Mouse (Mus musculus) mature B cell (primary cell): ENCODE measurements around the gene B3glct.

ENCODE experiments used
- in situ Hi-C: fragments of 300-500 bp; cut with MboI; formaldehyde crosslinking; loops from 2 replicates; pipeline ENCODE4 v1.14.3; 2019

B3glct gene

DNA sequence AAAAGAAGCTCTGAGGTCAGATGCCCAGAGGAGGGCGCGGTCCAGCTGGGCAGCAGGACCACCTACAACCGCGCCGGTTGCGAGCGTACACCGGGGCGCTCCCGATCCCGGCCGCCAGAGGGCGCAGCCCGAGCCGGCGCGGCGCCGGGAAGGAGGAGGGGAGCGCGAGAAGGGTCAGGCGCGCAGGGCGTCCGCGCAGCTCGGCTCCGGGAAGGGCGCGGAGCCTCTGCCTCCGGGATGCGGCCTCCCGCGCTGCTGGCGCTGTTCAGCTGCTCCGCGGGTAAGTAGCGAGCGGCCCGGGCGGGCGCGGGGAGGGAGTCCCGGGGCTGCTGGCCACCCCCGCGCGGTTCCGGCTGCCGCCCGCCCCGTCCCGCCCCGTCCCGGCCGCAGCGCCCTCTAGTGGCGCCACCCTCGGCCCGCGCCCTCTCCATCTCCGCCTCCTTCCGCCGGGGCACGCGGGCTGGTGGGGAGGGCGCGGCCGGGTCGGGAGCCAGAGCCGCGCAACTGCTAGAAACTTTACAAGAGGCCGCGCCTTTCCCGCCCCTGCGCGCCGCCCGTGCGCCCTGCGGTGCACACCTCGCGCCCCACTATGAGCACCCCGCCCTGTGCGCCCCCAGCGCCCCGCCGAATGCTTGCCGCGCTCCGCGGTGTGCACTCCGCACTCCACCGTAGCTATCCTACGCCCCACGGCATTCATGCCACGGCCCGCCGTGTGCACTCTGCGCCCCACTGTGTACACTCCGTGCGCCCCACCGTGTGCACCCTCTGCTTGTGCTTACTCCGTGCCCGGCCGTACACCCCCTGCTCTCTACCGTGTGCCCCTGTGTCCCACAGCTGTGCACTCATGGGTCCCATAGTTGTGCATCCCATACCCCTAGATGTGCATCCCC, at the start of gene B3glct:
Gene B3glct (plus strand): TSS at position 131 of the 890 bp plus-strand sequence.
- in situ Hi-C loops: loop anchor here (5.0 kb wide), 1 partner anchor 36 kb away; no protein-coding TSS in a partner anchor

DNA sequence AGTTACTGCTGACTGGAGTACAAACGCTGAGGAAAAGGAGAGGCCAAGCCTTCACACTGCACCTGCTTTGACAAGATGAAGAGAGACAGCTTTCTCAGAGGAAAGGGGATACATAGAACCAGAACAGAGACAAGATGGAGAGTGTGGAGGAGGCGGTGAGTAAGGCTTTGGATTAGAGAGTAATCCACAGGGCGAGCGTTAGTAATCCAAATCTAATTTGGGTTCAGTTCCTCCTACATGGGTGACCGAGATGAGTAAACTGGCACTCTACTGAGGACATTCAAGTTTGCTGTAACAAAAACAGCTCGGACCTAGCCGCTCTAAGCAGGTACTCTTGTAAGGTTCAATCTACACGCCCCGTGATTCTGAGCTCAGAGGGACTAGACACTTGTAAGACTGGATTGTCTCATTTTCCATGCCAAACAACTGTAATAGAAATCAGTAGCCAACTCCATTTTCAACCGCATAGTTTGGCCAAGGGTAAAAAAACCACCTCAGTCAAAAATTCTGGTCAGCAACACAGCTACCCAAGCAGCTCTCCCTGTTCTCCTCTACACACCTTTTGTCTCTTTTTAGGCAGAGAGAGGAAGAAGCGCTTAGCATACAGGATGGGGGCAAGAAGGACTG, 43.5 kb upstream of the B3glct start:
- in situ Hi-C loops: no loop called here

DNA sequence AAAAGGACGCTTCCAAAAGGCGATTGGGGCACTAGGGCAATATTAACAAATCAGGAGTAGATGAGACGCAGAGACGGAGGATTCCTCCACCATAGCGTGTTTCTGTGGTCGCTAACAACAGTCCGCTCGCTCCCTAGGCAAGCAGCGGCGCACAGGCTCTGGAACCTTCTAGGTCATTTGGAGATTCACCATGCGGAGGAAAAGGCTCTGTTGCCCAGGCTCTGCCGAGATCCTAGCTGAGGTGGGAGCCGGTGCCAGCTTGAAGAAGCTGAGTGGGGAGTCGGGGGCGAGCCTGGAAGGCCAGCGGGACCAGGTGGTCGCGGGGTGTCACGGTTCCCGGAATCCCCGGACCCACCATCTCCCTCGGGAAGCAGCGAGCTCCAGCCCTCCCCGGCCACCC, 42.5 kb upstream of the B3glct start:
- in situ Hi-C loops: no loop called here

DNA sequence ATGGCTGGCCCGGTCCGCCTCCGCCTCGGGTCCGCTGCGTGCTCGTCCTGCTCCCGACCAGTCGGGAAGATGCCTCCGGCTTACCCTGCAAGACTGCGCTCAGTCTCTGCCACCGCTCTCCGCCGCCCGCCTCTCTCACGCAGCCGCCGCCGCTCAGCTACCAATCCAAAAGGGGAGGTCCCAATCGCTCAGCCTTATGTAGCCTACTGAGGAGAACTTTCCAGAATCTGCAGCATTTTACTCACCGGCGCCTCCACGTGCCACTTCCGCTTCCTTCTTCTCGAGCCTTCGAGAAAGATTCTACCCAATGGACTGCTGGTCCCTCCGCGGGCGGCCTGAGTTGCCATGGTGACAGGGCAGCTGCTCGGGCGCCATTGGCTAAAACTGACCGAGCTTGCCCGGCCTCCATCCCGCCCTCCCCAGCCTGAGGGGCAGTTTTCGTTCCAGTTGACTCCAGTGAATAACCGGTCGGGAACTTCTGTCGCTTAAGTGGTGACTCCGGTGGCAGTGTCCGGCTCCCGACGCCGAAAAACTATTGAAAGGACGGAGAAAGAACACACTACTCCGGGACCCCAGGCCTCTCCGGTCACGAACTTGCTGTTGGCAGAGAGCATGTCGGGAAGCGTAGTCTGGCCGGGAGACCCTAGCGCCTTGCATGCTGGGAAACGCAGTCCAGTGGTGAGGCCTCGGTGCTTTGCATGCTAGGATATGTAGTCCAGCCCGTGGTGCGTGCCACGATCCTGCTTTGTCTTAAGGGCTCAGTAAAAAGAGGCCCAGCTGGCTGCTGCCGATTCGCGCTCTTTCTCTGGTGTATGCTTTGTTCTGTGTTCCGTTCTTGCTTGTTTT, 41.7 kb upstream of the B3glct start, which contains the start of gene Hsph1:
Gene Hsph1 (minus strand): TSS at position 302 of the 846 bp plus-strand sequence.
- in situ Hi-C loops: no loop called here

DNA sequence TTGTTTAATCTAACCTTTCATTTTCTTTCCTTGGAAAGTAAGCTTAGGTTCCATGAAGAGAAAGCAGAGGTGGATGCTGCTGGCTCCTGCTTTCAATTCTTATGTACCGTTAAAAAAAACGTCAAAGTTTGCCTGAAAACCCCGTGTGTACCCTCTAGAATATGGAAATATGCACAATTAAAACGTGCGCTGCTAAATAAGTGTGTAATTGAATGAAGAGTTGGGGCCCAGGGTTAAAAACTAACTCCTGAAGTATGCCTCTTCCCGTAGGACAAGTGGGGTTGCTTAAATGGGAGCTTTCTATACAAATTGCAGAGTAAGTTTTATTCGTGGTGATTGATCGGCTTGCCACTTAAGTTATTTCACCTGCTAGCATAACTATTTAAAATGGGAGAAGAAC, 40.7 kb upstream of the B3glct start:
- in situ Hi-C loops: no loop called here

DNA sequence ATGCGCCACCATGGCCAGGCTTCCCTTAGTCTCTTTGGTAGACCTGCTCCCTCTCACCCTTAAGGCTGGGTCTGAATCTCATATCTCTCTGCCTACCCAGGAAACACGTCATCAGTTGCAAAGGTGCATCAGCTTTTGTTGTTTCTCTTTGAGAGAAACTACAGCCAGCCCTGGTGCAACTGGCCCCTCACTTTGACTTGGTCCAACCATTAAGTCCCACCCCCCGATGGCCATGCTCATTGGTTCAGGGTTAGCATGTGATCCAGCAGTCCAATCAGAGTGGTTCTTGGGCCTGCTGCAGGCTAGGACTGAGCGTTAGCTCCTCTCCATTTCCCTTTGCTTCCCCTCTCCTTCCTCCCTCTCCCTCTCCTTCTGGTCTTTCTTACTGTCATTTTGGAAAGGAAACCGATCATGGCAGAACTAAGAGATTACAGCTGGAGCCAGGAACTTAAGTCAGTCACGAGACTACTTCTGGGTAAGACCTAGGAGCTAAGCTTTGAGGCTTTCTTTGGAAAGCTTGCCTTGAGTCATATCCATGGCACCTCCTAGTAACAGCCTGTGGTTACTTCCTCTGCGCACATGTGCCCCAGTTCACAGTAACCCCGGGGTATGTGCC, 36.6 kb upstream of the B3glct start:
- in situ Hi-C loops: loop anchor here (5.0 kb wide), 1 partner anchor 36 kb away; the partner anchor contains the start of gene B3glct

DNA sequence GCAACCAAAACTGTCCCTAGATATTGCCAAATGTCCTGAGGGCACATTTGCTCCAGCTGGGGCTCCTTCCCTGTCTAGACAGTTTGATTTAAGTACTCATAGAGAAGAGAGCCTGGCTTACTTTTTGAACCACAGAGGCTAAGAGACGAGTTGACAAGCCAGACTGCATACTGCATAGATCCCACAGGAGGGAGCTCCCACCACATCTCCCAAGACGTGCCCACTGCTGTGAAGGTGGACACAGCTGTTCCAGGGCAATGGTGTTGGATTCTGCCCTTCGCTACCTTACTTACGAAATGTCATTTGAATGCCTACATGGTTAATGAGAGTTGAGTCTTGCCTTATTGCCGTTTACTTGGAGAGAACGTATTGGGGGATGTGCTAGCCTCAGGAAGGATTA, 35.7 kb upstream of the B3glct start:
- in situ Hi-C loops: loop anchor here (5.0 kb wide), 1 partner anchor 35 kb away; the partner anchor contains the start of gene B3glct

DNA sequence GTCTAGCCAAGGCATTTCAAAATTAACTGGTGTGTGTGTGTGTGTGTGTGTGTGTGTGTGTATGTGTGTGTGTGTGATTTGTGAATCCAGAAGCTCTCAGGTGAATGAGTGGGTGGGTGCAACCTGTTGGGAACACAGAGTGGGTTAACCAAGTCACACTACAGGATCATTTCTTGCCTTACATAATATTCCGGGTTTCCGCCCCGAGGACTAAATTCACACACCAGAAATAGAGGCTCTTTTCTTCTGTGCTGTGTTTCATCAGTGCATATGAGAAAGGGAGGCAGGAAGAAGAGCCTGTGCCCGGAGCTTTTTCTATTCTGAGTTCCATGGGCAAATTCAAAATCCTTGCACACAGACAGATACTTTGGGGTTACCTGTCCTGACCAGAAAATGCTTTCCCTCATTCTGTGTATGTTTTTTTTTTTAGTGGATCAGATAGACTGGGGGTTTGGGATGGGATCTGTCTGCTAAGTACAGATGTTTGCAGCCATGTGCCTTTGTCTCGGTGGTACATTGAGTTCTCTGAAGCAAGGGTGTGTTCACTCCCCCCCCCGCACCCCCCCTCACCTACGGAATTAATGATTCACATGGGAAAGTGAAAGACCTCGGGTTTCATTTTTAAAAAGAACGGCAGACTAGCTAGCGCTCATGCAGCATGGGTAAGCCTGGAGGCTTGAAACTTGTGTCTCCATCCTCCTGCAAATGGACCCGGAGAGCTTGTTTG, 35.1 kb upstream of the B3glct start:
- in situ Hi-C loops: loop anchor here (5.0 kb wide), 1 partner anchor 34 kb away; the partner anchor contains the start of gene B3glct

DNA sequence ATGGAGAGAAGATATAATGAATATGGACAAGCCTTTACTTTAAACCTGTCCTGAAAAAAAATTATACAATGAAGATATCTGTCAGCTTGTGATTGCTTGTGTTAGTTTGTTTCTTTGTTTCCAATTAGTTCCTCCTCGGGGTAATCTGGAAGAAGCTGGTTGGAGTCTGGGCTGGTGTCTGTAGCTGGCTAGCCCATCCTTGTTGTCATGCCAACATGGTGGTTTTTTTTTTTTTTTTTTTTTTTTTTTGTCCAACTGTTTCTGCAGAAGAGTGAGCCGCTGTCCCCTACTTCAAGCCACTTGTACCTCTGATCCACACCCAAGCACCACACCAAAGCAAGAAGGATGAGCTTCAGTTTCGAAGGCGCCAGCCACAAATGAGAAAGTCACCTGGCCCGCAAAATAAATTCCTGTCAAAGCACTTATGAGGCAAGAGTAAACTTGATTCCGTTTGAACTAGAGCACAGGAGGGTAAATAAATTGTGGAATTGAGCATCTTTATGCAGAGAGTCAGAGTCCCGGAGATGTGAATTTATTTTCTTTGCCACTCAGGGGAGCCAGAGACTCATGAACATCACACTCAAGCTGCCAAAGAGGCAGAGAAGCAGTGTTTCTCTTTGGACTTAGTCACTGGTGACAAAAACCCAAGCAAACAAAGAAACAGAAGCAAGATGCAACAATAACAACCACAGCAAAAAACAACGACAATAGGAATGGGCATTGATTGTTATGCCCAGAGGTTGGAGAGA, 30.5 kb upstream of the B3glct start:
- in situ Hi-C loops: no loop called here

DNA sequence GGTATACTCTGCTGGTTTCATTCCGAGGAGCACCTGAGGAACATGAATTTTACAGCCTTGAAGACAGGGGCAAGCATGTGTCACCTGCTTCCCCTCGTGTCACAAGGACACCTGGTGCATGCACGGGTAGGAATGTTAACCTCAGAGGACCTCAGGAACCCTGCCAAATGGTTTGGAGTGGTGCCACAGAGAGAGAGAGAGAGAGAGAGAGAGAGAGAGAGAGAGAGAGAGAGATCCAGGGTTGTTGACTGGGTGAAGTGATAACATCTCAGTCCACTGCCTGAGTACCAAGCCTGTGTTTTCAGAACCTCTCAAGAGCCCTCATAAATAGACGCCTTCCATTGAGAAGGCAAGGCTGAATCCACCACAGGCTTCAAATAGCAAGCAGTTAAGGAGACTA, 29.8 kb upstream of the B3glct start:
- in situ Hi-C loops: no loop called here

DNA sequence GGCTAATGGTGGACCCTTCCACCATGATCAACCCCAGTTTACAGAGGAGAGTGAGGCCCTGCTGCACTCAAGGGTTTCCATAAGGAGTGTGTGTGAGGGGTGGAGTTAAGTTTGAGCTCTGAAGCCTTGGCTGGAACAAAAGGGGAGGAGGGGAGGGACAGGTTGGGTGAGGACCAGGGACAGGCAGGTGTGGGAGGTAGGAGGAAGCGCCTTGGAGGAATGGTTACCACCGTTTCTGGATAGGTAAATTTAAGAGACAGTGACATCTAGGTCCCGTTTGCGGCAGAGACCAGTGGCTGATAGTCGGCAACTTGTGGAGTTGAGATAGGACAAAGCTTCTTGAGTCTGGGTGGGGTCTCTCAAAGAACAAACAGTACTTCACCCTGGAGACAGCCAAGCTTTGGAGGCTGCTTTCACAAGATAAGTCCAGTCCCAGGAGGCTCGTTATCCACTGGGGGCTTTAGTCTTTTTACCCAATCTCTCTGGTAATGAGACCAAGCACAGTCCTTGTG, 29.1 kb upstream of the B3glct start:
- in situ Hi-C loops: no loop called here

DNA sequence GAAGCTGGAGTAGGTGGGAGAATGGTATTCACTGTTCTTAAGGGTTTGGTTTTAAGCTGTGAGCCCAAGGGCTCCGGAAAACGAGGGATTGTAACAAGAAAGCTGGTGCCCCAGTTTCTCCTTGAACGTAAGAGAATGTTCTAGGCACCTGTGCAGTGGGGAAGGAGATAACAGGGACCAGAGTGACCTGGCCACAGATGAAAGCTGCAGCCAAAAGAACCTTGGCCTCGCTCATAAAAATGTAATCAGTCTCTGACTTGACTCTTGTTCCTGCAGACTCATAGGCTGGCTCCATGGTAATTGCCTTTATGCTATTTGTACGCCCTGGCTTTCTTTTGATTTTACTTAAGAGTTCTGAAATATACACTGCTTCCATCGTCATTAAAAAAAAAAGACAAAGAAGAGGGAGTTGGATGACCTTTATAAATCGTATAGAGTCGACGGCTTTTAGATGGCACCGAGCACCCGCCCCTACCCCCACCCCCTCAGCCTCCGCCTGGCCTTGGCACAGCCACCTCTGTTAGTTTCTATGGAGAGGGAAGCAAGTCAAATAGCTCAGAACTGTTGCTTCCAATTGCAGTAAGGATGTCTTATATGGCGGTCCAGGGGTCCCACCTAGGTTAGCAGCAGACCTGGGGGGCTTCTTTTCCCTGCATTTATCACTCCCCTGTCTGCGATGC, 28.4 kb upstream of the B3glct start:
- in situ Hi-C loops: no loop called here

DNA sequence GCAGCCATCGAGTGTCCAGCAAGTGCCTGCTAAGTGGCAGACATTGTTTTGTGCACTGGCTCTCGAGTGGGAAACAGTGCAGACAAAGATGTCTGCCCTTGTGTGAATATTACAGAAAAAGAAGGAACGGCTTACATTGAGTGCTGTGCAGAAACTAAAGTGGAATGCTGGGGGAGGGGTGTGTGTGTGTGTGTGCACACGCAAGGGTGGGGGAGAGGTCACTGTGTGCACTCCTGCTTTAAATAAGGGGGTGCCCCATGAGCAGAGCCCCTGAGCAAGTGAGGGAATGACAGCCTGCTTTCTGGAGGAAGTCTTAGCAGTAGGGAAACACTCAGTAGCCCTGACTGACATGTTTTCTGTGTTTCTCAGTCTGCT, 27.9 kb upstream of the B3glct start:
- in situ Hi-C loops: no loop called here

DNA sequence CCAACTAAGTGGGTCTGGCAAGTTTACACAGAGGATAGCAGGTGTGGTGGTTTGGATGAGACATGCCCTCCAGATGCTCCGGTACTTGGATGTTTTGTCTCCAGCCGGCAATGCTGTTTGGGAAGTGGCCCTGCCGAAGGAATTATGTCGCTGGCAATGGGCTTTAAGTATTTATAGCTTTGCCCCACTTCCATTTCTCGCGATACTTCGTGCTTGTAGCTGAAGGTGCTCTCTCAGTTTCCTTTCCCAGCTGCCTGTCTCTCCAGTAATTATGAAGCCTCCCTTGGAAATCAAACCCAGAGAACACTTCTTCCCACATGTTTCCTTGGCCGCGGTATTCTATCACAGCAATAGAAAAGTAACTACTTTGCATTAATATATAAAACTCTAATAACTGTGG, 22.4 kb upstream of the B3glct start:
- in situ Hi-C loops: no loop called here

DNA sequence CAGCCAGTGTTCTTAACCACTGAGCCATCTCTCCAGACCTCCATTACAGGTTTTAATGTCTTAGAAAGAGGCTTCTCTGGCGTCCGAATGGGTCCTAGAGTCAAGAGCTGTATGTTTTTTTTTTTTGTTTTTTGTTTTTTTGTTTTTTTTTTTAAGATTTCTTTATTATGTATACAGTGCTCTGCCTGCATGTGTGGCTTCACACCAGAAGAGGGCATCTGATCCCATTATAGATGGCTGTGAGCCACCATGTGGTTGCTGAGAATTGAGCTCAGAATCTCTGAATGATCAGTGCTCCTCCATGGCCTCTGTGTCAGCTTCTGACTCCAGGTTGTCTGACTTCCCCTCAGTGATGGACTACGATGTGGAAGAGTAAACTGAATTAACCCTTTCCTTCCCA, 20.0 kb upstream of the B3glct start:
- in situ Hi-C loops: no loop called here

DNA sequence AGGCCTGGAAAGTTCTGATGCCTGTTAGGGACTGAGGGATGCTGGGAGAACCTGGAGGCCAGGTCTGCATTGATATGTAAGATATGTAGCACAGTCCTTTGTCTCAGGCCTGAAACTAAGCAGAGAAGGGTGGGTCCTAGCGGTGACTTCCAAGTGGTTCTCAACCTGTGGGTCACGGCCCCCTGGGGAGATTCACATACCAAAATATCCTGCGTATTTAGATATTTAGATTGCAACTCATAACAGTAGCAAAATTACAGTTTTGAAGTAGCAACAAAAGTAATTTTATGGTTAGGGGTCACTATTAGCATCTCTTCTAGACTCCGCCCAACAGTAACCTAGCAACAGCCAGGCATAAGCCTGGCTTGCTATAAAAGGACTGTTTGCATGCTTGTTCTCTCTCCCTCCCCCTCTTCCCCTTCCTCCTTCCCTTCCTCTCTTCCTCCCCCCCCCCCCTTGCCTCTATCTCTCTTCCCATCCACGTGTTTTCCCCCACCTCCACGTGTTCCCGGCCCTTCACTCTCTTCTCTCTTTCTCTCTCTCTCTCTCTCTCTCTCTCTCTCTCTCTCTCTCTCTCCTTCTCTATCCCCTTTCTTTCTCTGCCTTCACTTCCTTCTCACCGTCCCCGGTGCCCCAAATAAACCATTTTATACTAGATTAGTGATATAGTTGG, 19.2 kb upstream of the B3glct start:
- in situ Hi-C loops: no loop called here

DNA sequence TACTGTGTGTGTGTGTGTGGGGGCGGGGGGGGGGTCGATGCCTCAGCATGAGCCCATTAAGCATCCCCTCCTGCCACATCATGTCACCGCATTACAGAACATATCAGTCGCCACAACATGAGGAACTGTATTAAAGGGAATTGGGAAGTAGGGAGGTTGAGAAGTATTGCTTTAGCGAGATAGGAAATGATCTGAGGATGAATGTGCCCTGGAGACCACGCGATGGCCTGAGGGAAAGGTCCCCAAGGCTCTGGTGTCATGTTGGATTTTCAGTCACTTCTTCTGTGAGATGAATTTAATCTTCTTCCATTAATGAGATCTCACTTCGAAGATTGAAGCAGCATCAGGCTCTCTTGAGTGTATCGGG, 18.6 kb upstream of the B3glct start:
- in situ Hi-C loops: no loop called here

DNA sequence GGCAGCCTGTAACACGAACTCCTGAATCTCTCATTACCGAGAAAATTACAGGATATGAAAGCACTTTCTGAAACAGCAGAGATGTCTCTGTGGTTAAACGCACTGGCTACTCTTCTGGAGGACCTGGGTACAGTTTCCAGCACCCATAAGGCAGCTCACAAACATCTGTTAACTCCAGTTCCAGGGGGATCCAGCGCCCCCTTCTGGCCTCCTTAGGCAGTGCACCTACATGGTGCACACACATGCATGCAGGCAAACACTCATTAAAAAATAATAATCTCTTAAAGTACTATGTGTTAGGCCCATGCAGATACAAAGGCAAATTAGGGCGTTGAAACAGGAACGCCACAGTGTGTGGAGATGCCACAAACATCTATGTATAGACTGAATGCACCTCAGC, 16.6 kb upstream of the B3glct start:
- in situ Hi-C loops: no loop called here

DNA sequence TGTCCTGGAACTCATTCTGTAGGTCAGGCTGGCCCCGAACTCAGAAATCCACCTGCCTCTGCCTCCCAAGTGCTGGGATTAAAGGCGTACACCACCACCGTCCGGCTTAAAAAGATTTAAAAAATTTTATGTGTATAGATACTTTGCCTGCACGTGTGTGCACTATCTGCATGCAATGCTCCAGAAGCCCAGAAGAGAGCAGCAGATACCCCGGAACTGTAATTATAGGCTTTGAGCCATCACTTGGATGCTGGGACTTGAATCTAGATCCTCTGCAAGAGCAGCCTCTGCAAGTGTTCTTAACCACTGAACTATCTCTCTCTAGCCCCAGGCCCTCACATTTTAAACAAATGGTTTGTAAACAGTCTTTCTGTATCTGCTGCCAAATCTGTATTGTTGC, 15.1 kb upstream of the B3glct start:
- in situ Hi-C loops: no loop called here
